Mouse (Mus musculus): ENCODE measurements around the gene Ccdc149.

The Ccdc149 gene

GRCm38 (mm10) chr5:52438946-52439345 lies 32.4 kb downstream of the Ccdc149 start:
- peak; percentile 21 for DNase-seq

GRCm38 (mm10) chr5:52435533-52435932 lies 35.8 kb downstream of the Ccdc149 start:
- no peak for DNase-seq

GRCm38 (mm10) chr5:52431276-52431844 lies 40.0 kb downstream of the Ccdc149 start:
- DNase-seq = no peak

- DNase-seq = no peak
Measured at GRCm38 (mm10) chr5:52429731-52430480, 41.4 kb downstream of the Ccdc149 start.

- DNase-seq = no peak
Measured at GRCm38 (mm10) chr5:52428613-52429012, 42.7 kb downstream of the Ccdc149 start.

- DNase-seq = no peak
Measured at GRCm38 (mm10) chr5:52425819-52426218, 45.5 kb downstream of the Ccdc149 start.

- no peak for DNase-seq
Measured at GRCm38 (mm10) chr5:52423893-52424292, 47.4 kb downstream of the Ccdc149 start.

GRCm38 (mm10) chr5:52416485-52416884 lies 54.8 kb downstream of the Ccdc149 start:
- no peak for DNase-seq

GRCm38 (mm10) chr5:52415917-52416316 lies 55.4 kb downstream of the Ccdc149 start:
- DNase-seq = no peak

- DNase-seq = no peak
Measured at GRCm38 (mm10) chr5:52415193-52415592, 56.1 kb downstream of the Ccdc149 start.

GRCm38 (mm10) chr5:52411567-52411966 lies 59.8 kb downstream of the Ccdc149 start:
- no peak for DNase-seq

GRCm38 (mm10) chr5:52410197-52410596 lies 61.1 kb downstream of the Ccdc149 start:
- no peak for DNase-seq

- DNase-seq = no peak
Measured at GRCm38 (mm10) chr5:52408668-52409315, 62.5 kb downstream of the Ccdc149 start.

- no peak for DNase-seq
Measured at GRCm38 (mm10) chr5:52404373-52404772, 66.9 kb downstream of the Ccdc149 start.

- no peak for DNase-seq
Measured at GRCm38 (mm10) chr5:52393756-52394155, 77.6 kb downstream of the Ccdc149 start.

GRCm38 (mm10) chr5:52391471-52391870 lies 79.8 kb downstream of the Ccdc149 start:
- DNase-seq = peak; percentile 47

- no peak for DNase-seq
Measured at GRCm38 (mm10) chr5:52390381-52390780, 80.9 kb downstream of the Ccdc149 start.

GRCm38 (mm10) chr5:52388092-52388749 lies 83.1 kb downstream of the Ccdc149 start:
- no peak for DNase-seq

- DNase-seq = no peak
Measured at GRCm38 (mm10) chr5:52386016-52386415, 85.3 kb downstream of the Ccdc149 start.

GRCm38 (mm10) chr5:52383748-52384147 lies 87.6 kb downstream of the Ccdc149 start:
- DNase-seq = no peak

- DNase-seq = no peak
Measured at GRCm38 (mm10) chr5:52382837-52383236, 88.5 kb downstream of the Ccdc149 start.

GRCm38 (mm10) chr5:52375847-52376246 lies 95.5 kb downstream of the Ccdc149 start:
- no peak for DNase-seq

- no peak for DNase-seq
Measured at GRCm38 (mm10) chr5:52370901-52371300, 100.4 kb downstream of the Ccdc149 start.
